In genomic region chr4:104483948-104484347, GRCm38 (mm10) we compare ENCODE assay signal across 25 mouse cellular contexts.
DNase-seq lines count a peak whose midpoint lies in the region; ATAC-seq and TF ChIP-seq lines count a peak whose summit lies in the region.
"Had no signal": no experiment of that assay in that cellular context is flagged by ENCODE, and none has a peak within 500 bp of the region (broad histone marks: within the 10 kb centered on the region; RNA-seq: fewer than 3 reads in every experiment).

No protein-coding gene starts in this region.

- no peaks in the 10 kb centered on the region for H3K27me3 ChIP-seq in liver, adult 2 months (ENCODE audit: control insufficient read depth, insufficient read depth, low read length)
- no peaks in the 10 kb centered on the region for H3K27me3 ChIP-seq in liver, embryonic 12.5 days (replicated peaks)
- H3K27me3 ChIP-seq: heart, embryonic 13.5 days; megakaryocyte, embryonic 14.5 days; midbrain, embryonic 15.5 days; neural tube, embryonic 13.5 days had no signal

- no peak overlapping the region for H3K27ac ChIP-seq in liver, adult 2 months (replicated peaks; ENCODE audit: insufficient read depth, low read depth, low read length)
- H3K27ac ChIP-seq in liver, embryonic 12.5 days: no peak overlapping the region
- H3K27ac ChIP-seq: embryonic facial prominence, embryonic 10.5 days; forebrain, embryonic 10.5 days; heart, embryonic 13.5 days; hindbrain, postnatal 0 days; left cerebral cortex, adult 2 months; midbrain, embryonic 15.5 days; neural tube, embryonic 13.5 days had no signal

- TF ChIP-seq CTCF in liver, adult 2 months (IDR thresholded peaks at IDR 0.05; ENCODE audit: low read depth, low read length): no peak

- no peaks in the 10 kb centered on the region for H3K36me3 ChIP-seq in liver, adult 2 months (ENCODE audit: control insufficient read depth, insufficient read depth, low read length)
- H3K36me3 ChIP-seq in liver, embryonic 12.5 days: no peaks in the 10 kb centered on the region
- H3K36me3 ChIP-seq: embryonic facial prominence, embryonic 10.5 days; forebrain, embryonic 10.5 days; heart, embryonic 13.5 days; midbrain, embryonic 15.5 days; neural tube, embryonic 13.5 days had no signal

- H3K79me2 ChIP-seq in liver, adult 2 months (ENCODE audit: control insufficient read depth, insufficient read depth, low read length): no peaks in the 10 kb centered on the region

- H3K9me3 ChIP-seq in liver, embryonic 12.5 days (replicated peaks): no peaks in the 10 kb centered on the region
- H3K9me3 ChIP-seq: embryonic facial prominence, embryonic 10.5 days; forebrain, embryonic 10.5 days; heart, embryonic 13.5 days; midbrain, embryonic 15.5 days; neural tube, embryonic 13.5 days had no signal

- no peak for ATAC-seq in liver, embryonic 12.5 days
- ATAC-seq: activated CD4-positive, CD25-positive, alpha-beta regulatory T cell, adult 4 months; forebrain, embryonic 16.5 days; hindbrain, postnatal 0 days; midbrain, embryonic 15.5 days had no signal

- whole genome bisulfite sequencing in liver, adult 2 months: 25% methylated on average over 1 of the region's 1 CpGs
- 50% methylated on average over 1 of the region's 1 CpGs for WGBS in liver, embryonic 12.5 days (ENCODE audit: insufficient replicate concordance)

- peaks cover 4% of the 10 kb centered on the region; the same call in 1 of the 2 replicates for H3K4me1 ChIP-seq in liver, adult 2 months (ENCODE audit: control insufficient read depth, insufficient read depth, low read length)
- no peaks in the 10 kb centered on the region for H3K4me1 ChIP-seq in liver, embryonic 12.5 days
- H3K4me1 ChIP-seq: embryonic facial prominence, embryonic 10.5 days; forebrain, embryonic 10.5 days; heart, embryonic 13.5 days; megakaryocyte, embryonic 14.5 days; neural tube, embryonic 13.5 days had no signal

- no peak overlapping the region for H3K4me3 ChIP-seq in liver, adult 2 months (ENCODE audit: insufficient read depth, low read depth, low read length)
- H3K4me3 ChIP-seq in liver, embryonic 12.5 days: no peak overlapping the region
- H3K4me3 ChIP-seq: embryonic facial prominence, embryonic 10.5 days; forebrain, embryonic 10.5 days; heart, embryonic 13.5 days; left cerebral cortex, adult 2 months; megakaryocyte, embryonic 14.5 days; midbrain, embryonic 15.5 days; neural tube, embryonic 13.5 days had no signal

- peak; percentile 18 for DNase-seq in adrenal gland, adult 2 months
- DNase-seq in adrenal gland, adult 18-20 months (ENCODE audit: low spot score in 2 of 2): no peak
- peak; percentile 86 for DNase-seq in liver, adult 2 months (ENCODE audit: extremely low read depth, low read depth, low spot score)
- peak; percentile 5 for DNase-seq in urinary bladder, postnatal 25 days (ENCODE audit: low spot score)
- no peak for DNase-seq in urinary bladder, adult 2 months (ENCODE audit: low spot score)
- DNase-seq in spleen, adult 12 weeks (ENCODE audit: low spot score): no peak
- DNase-seq: cerebellum, adult 9-11 months; gastrocnemius, postnatal 10 days; heart, adult 18-20 months; heart, postnatal 14 days; kidney, adult 11 months; lung, embryonic 14.5 days; retina, postnatal 1 day; thymus, postnatal 25 days had no signal

- no peak for TF ChIP-seq POLR2A in liver, adult 2 months (IDR thresholded peaks at IDR 0.05; ENCODE audit: extremely low read depth, insufficient read depth, low read length)

- H3K4me2 ChIP-seq in liver, embryonic 12.5 days: no peak overlapping the region
- H3K4me2 ChIP-seq: heart, embryonic 13.5 days; lung, embryonic 14.5 days; midbrain, embryonic 15.5 days; neural tube, embryonic 13.5 days had no signal

- H3K9ac ChIP-seq in liver, adult 2 months (ENCODE audit: low read depth, low read length): no peak overlapping the region
- no peak overlapping the region for H3K9ac ChIP-seq in liver, embryonic 12.5 days
- H3K9ac ChIP-seq: heart, embryonic 13.5 days; lung, embryonic 14.5 days; midbrain, embryonic 15.5 days; neural tube, embryonic 13.5 days had no signal

Comparison
In these comparisons a context has a peak if more than half of its experiments do, and no peak if none do; other contexts are left out.
1. DNase-seq: peak in adrenal gland, adult 2 months (single experiment), liver, adult 2 months (single experiment) and urinary bladder, postnatal 25 days (single experiment); none in adrenal gland, adult 18-20 months (0 of 2), urinary bladder, adult 2 months (single experiment) and spleen, adult 12 weeks (single experiment).